Mouse (Mus musculus) ES-E14 (cell line): Measurements from ENCODE around the gene Asic4.

Experiments used
- MAFK ChIP-seq: IDR thresholded peaks from 2 replicates; pipeline ENCODE4 v1.6.1; 2014; ENCODE audit warnings: mild to moderate bottlenecking, low read depth, low read length, inconsistent platforms; ENCODE audit not compliant: insufficient read depth
- ZC3H11A ChIP-seq: IDR thresholded peaks from 2 replicates; pipeline ENCODE4 v1.6.1; 2012; ENCODE audit warnings: low read depth, mild to moderate bottlenecking, inconsistent platforms, low read length, borderline replicate concordance
- ZNF384 ChIP-seq: IDR thresholded peaks from 2 replicates; pipeline ENCODE4 v1.6.1; 2012; ENCODE audit warnings: low read depth, low read length, inconsistent platforms

GRCm38 (mm10) chr1:75443247-75444024 is 6.8 kb upstream of the Asic4 start:
- TF ChIP-seq ZNF384 (no peak), ZC3H11A (no peak), MAFK (no peak)
